Mouse (Mus musculus) lung, adult 2 months (tissue): ENCODE measurements around the gene Adamts2.

Experiments used
- CTCF ChIP-seq: fragments of 200-500 bp; IDR thresholded peaks from 2 replicates; pipeline ENCODE4 v1.5.1; 2011; ENCODE audit warnings: mild to moderate bottlenecking, low read length, control low read depth; ENCODE audit not compliant: insufficient read depth
- POLR2A ChIP-seq: fragments of 200-500 bp; IDR thresholded peaks from 2 replicates; pipeline ENCODE4 v1.6.1; 2011; ENCODE audit warnings: low read depth, mild to moderate bottlenecking, control low read depth, low read length, borderline replicate concordance; ENCODE audit errors: extremely low read depth

- TF ChIP-seq CTCF (no peak), POLR2A (no peak)
These were observed 246.7 kb downstream of the Adamts2 start for GRCm38 (mm10) chr11:50848520-50849137.
